Mouse (Mus musculus) heart, embryonic 11.5 days (tissue): ENCODE results near the gene Man2a2. TPM values are rescaled to one million over a fixed set of nuclear protein-coding genes. Genes with fewer than 3 reads are reported as not detected.

Source experiments
- ATAC-seq: fragments of 200-750 bp; cut with Nextera tagmentation; replicated peaks from 2 replicates; pipeline ENCODE4 v1.8.0; 2017; ENCODE audit warnings: moderate library complexity; ENCODE audit not compliant: insufficient number of reproducible peaks, low FRiP score, low TSS enrichment
- H3K27ac ChIP-seq: fragments of 300-500 bp; sonication (generic); 2 replicates; pipeline ENCODE4 v1.5.1; 2014; ENCODE audit warnings: mild to moderate bottlenecking, low read depth, low read length
- H3K27me3 ChIP-seq: fragments of 300-500 bp; sonication (generic); 2 replicates; pipeline ENCODE4 v1.6.1; 2014; ENCODE audit warnings: mild to moderate bottlenecking, low read length, mixed read lengths; ENCODE audit not compliant: control insufficient read depth, insufficient read depth
- H3K36me3 ChIP-seq: fragments of 300-500 bp; sonication (generic); 2 replicates; pipeline ENCODE4 v1.6.1; 2014; ENCODE audit warnings: mild to moderate bottlenecking, low read length, moderate library complexity, mixed read lengths; ENCODE audit not compliant: control insufficient read depth, insufficient read depth
- H3K4me1 ChIP-seq: fragments of 300-500 bp; sonication (generic); 2 replicates; pipeline ENCODE4 v1.6.1; 2014; ENCODE audit warnings: low read length; ENCODE audit not compliant: control insufficient read depth, insufficient read depth
- H3K4me2 ChIP-seq: fragments of 300-500 bp; sonication (generic); 2 replicates; pipeline ENCODE4 v1.6.1; 2014; ENCODE audit warnings: mild to moderate bottlenecking, moderate library complexity
- H3K4me3 ChIP-seq: fragments of 300-500 bp; sonication (generic); 2 replicates; pipeline ENCODE4 v1.5.1; 2014; ENCODE audit warnings: low read depth, low read length
- H3K9ac ChIP-seq: fragments of 300-500 bp; sonication (generic); 2 replicates; pipeline ENCODE4 v1.6.1; 2014; ENCODE audit warnings: mild to moderate bottlenecking, low read depth, low read length, moderate library complexity
- H3K9me3 ChIP-seq: fragments of 300-500 bp; sonication (generic); replicated peaks from 2 replicates; pipeline ENCODE4 v1.6.1; 2016; ENCODE audit warnings: low read length; ENCODE audit not compliant: control insufficient read depth
- WGBS: fragments of 180-500 bp; shearing (Covaris S2); extraction: QIAGEN DNeasy Blood & Tissue Kit; methylation state at CpG from one replicate; pipeline ENCODE4 v1.1.7; 2014; ENCODE audit not compliant: insufficient replicate concordance; 5-methylcytosine and 5-hydroxymethylcytosine counted together
- polyA plus RNA-seq: library from polyadenylated mRNA; unstranded; fragments of >200 nt; fragmentation: Nextera tagmentation; extraction: Ambion mirVana; gene quantifications from 2 replicates; pipeline ENCODE4 v1.2.1, GENCODE M21; 2014

Man2a2 gene
- polyA plus RNA-seq, 1 experiment from 2014 or later: 12.3 TPM

- H3K9me3 ChIP-seq: no peaks in the 10 kb centered on the region
- WGBS: 31% methylated on average over 6 of the region's 6 CpGs
- H3K9ac ChIP-seq: no peak overlapping the region
- H3K27ac ChIP-seq: no peak overlapping the region
- no peak overlapping the region for H3K4me3 ChIP-seq
- H3K36me3 ChIP-seq: no peaks in the 10 kb centered on the region
- H3K4me2 ChIP-seq: no peak overlapping the region
- no peak for ATAC-seq
- peaks cover 6% of the 10 kb centered on the region; the same call in 1 of the 2 replicates for H3K4me1 ChIP-seq
- peaks cover 4% of the 10 kb centered on the region for H3K27me3 ChIP-seq
These were observed 6.3 kb upstream of the Man2a2 start for GRCm38 (mm10) chr7:80377471-80377870.

GRCm38 (mm10) chr7:80376192-80376591 is 5.0 kb upstream of the Man2a2 start:
- Histone ChIP-seq H3K27ac (no peak overlapping the region), H3K4me1 (peaks cover 6% of the 10 kb centered on the region; the same call in 1 of the 2 replicates), H3K27me3 (peaks cover 2% of the 10 kb centered on the region; the same call in 1 of the 2 replicates), H3K4me2 (no peak overlapping the region), H3K9ac (no peak overlapping the region), H3K36me3 (no peaks in the 10 kb centered on the region), H3K4me3 (no peak overlapping the region), H3K9me3 (no peaks in the 10 kb centered on the region)
- WGBS: 80% methylated on average over 10 of the region's 10 CpGs
- ATAC-seq: no peak

- Histone ChIP-seq H3K4me2 (no peak overlapping the region), H3K4me3 (no peak overlapping the region; the same call in 1 of the 2 replicates), H3K27me3 (peaks cover 2% of the 10 kb centered on the region; the same call in 1 of the 2 replicates), H3K36me3 (no peaks in the 10 kb centered on the region), H3K9ac (no peak overlapping the region), H3K27ac (no peak overlapping the region), H3K9me3 (no peaks in the 10 kb centered on the region), H3K4me1 (peaks cover 6% of the 10 kb centered on the region; the same call in 1 of the 2 replicates)
- WGBS: 43% methylated on average over 9 of the region's 9 CpGs
- ATAC-seq: no peak
These were observed 4.3 kb upstream of the Man2a2 start for GRCm38 (mm10) chr7:80375376-80376039.

- Histone ChIP-seq H3K27ac (no peak overlapping the region), H3K9ac (no peak overlapping the region), H3K4me2 (no peak overlapping the region), H3K36me3 (no peaks in the 10 kb centered on the region), H3K4me3 (no peak overlapping the region; the same call in 1 of the 2 replicates), H3K27me3 (peaks cover 2% of the 10 kb centered on the region; the same call in 1 of the 2 replicates), H3K4me1 (peaks cover 12% of the 10 kb centered on the region), H3K9me3 (no peaks in the 10 kb centered on the region)
- WGBS: 84% methylated on average over 3 of the region's 3 CpGs
- ATAC-seq: no peak
These were observed 3.6 kb upstream of the Man2a2 start for GRCm38 (mm10) chr7:80374733-80375132.

- H3K9ac ChIP-seq: no peak overlapping the region
- no peak overlapping the region for H3K4me3 ChIP-seq
- H3K9me3 ChIP-seq: no peaks in the 10 kb centered on the region
- WGBS: 57% methylated on average over 3 of the region's 3 CpGs
- H3K27ac ChIP-seq: no peak overlapping the region
- H3K27me3 ChIP-seq: peaks cover 2% of the 10 kb centered on the region; the same call in 1 of the 2 replicates
- no peak overlapping the region for H3K4me2 ChIP-seq
- ATAC-seq: no peak
- H3K36me3 ChIP-seq: no peaks in the 10 kb centered on the region
- peaks cover 17% of the 10 kb centered on the region for H3K4me1 ChIP-seq
These were observed 3.1 kb upstream of the Man2a2 start for GRCm38 (mm10) chr7:80374280-80374679.

GRCm38 (mm10) chr7:80373850-80374249 is 2.7 kb upstream of the Man2a2 start:
- Histone ChIP-seq H3K4me2 (no peak overlapping the region), H3K9ac (no peak overlapping the region), H3K9me3 (no peaks in the 10 kb centered on the region), H3K4me1 (peaks cover 18% of the 10 kb centered on the region), H3K36me3 (no peaks in the 10 kb centered on the region), H3K27me3 (peaks cover 2% of the 10 kb centered on the region; the same call in 1 of the 2 replicates), H3K4me3 (no peak overlapping the region), H3K27ac (no peak overlapping the region)
- WGBS: 83% methylated on average over 12 of the region's 12 CpGs
- no peak for ATAC-seq

- 75% methylated on average over 4 of the region's 4 CpGs for WGBS
- ATAC-seq: no peak
- H3K27me3 ChIP-seq: peaks cover 2% of the 10 kb centered on the region; the same call in 1 of the 2 replicates
- peaks cover under 1% of the 10 kb centered on the region; the same call in 1 of the 2 replicates for H3K36me3 ChIP-seq
- no peak overlapping the region for H3K4me2 ChIP-seq
- no peak overlapping the region for H3K27ac ChIP-seq
- H3K4me3 ChIP-seq: no peak overlapping the region
- no peaks in the 10 kb centered on the region for H3K9me3 ChIP-seq
- peaks cover 19% of the 10 kb centered on the region for H3K4me1 ChIP-seq
- H3K9ac ChIP-seq: no peak overlapping the region
These were observed 2.2 kb upstream of the Man2a2 start for GRCm38 (mm10) chr7:80373352-80373751.

- Histone ChIP-seq H3K4me1 (peaks cover 20% of the 10 kb centered on the region), H3K4me2 (no peak overlapping the region)
- 42% methylated on average over 2 of the region's 2 CpGs for WGBS
These were observed 1.5 kb upstream of the Man2a2 start for GRCm38 (mm10) chr7:80372667-80373066.

GRCm38 (mm10) chr7:80372166-80372565 is 991 bp upstream of the Man2a2 start:
- H3K4me2 ChIP-seq: no peak overlapping the region
- no peak for ATAC-seq
- 43% methylated on average over 3 of the region's 3 CpGs for WGBS

More at GRCm38 (mm10) chr7:80372667-80373066, 1.5 kb upstream of the Man2a2 start:
- Histone ChIP-seq H3K27ac (no peak overlapping the region), H3K9ac (no peak overlapping the region), H3K4me3 (no peak overlapping the region), H3K27me3 (peaks cover 2% of the 10 kb centered on the region; the same call in 1 of the 2 replicates), H3K36me3 (peaks cover 7% of the 10 kb centered on the region; the same call in 1 of the 2 replicates), H3K9me3 (no peaks in the 10 kb centered on the region)
- ATAC-seq: no peak

More at GRCm38 (mm10) chr7:80372166-80372565, 991 bp upstream of the Man2a2 start:
- Histone ChIP-seq H3K27ac (no peak overlapping the region), H3K27me3 (peaks cover 2% of the 10 kb centered on the region; the same call in 1 of the 2 replicates), H3K4me1 (peaks cover 20% of the 10 kb centered on the region), H3K4me3 (no peak overlapping the region), H3K9me3 (no peaks in the 10 kb centered on the region), H3K9ac (no peak overlapping the region), H3K36me3 (peaks cover 8% of the 10 kb centered on the region; the same call in 1 of the 2 replicates)
